Mouse (Mus musculus): ENCODE data around the gene Lmf1.

Lmf1 gene

GRCm38 (mm10) chr17:25578920-25579319, at the start of gene Lmf1:
Gene Lmf1, plus strand, starts transcription at chr17:25579085.
- DNase-seq (ENCODE audit: low read depth), result peak; percentile 97

- DNase-seq (ENCODE audit: low read depth), result no peak
Measured at GRCm38 (mm10) chr17:25530357-25531022, 48.4 kb upstream of the Lmf1 start.

- DNase-seq (ENCODE audit: low read depth), result no peak
Measured at GRCm38 (mm10) chr17:25538945-25539875, 39.7 kb upstream of the Lmf1 start.

GRCm38 (mm10) chr17:25540731-25541130, 38.2 kb upstream of the Lmf1 start:
- DNase-seq (ENCODE audit: low read depth), result no peak

- DNase-seq (ENCODE audit: low read depth), result no peak
Measured at GRCm38 (mm10) chr17:25541768-25542167, 37.1 kb upstream of the Lmf1 start.

- no peak for DNase-seq (ENCODE audit: low read depth)
Measured at GRCm38 (mm10) chr17:25547026-25547425, 31.9 kb upstream of the Lmf1 start.

GRCm38 (mm10) chr17:25550020-25550419, 28.9 kb upstream of the Lmf1 start:
- no peak for DNase-seq (ENCODE audit: low read depth)

- no peak for DNase-seq (ENCODE audit: low read depth)
Measured at GRCm38 (mm10) chr17:25551313-25551712, 27.6 kb upstream of the Lmf1 start.

- no peak for DNase-seq (ENCODE audit: low read depth)
Measured at GRCm38 (mm10) chr17:25555159-25555558, 23.7 kb upstream of the Lmf1 start.

GRCm38 (mm10) chr17:25555666-25556629, 22.9 kb upstream of the Lmf1 start:
- no peak for DNase-seq (ENCODE audit: low read depth)

GRCm38 (mm10) chr17:25556630-25557354, 22.1 kb upstream of the Lmf1 start:
- DNase-seq (ENCODE audit: low read depth), result no peak

- DNase-seq (ENCODE audit: low read depth), result no peak
Measured at GRCm38 (mm10) chr17:25559634-25560033, 19.3 kb upstream of the Lmf1 start.

GRCm38 (mm10) chr17:25560554-25561222, 18.2 kb upstream of the Lmf1 start:
- DNase-seq (ENCODE audit: low read depth), result no peak

- DNase-seq (ENCODE audit: low read depth), result no peak
Measured at GRCm38 (mm10) chr17:25561223-25562028, 17.5 kb upstream of the Lmf1 start.

- no peak for DNase-seq (ENCODE audit: low read depth)
Measured at GRCm38 (mm10) chr17:25564481-25564880, 14.4 kb upstream of the Lmf1 start.

GRCm38 (mm10) chr17:25565244-25565643, 13.6 kb upstream of the Lmf1 start:
- DNase-seq (ENCODE audit: low read depth), result no peak

- no peak for DNase-seq (ENCODE audit: low read depth)
Measured at GRCm38 (mm10) chr17:25565860-25566600, 12.9 kb upstream of the Lmf1 start.

GRCm38 (mm10) chr17:25567261-25567660, 11.6 kb upstream of the Lmf1 start:
- no peak for DNase-seq (ENCODE audit: low read depth)

GRCm38 (mm10) chr17:25567745-25568144, 11.1 kb upstream of the Lmf1 start:
- DNase-seq (ENCODE audit: low read depth), result peak; percentile 79

All from naive thymus-derived CD4-positive, alpha-beta T cell, adult 2 months (primary cell).